Mouse (Mus musculus) lung, postnatal 0 days (tissue): ENCODE results near the gene Fhad1. TPM values are rescaled to one million over a fixed set of nuclear protein-coding genes. Genes with fewer than 3 reads are reported as not detected.
A peak's percentile ranks its signal among the peaks of the same experiment; 100 is the strongest.

ENCODE experiments used
- ATAC-seq: fragments of 200-750 bp; cut with Nextera tagmentation; 2 replicates; pipeline ENCODE4 v1.8.0; 2017; ENCODE audit warnings: moderate library complexity
- DNase-seq: peaks from one replicate; pipeline ENCODE4 v3.0.0-alpha.2; 2016; ENCODE audit warnings: low spot score
- H3K27ac ChIP-seq: fragments of 300-500 bp; sonication (generic); 2 replicates; pipeline ENCODE4 v1.5.1; 2014; ENCODE audit warnings: antibody characterized with exemption, mild to moderate bottlenecking, low read length, mixed read lengths
- H3K27me3 ChIP-seq: fragments of 300-500 bp; sonication (generic); replicated peaks from 2 replicates; pipeline ENCODE4 v1.6.1; 2014; ENCODE audit warnings: low read length, mixed read lengths; ENCODE audit not compliant: insufficient read depth
- H3K36me3 ChIP-seq: fragments of 300-500 bp; sonication (generic); 2 replicates; pipeline ENCODE4 v1.6.1; 2014; ENCODE audit warnings: low read length, mixed read lengths; ENCODE audit not compliant: insufficient read depth
- H3K4me1 ChIP-seq: fragments of 300-500 bp; sonication (generic); 2 replicates; pipeline ENCODE4 v1.6.1; 2014; ENCODE audit warnings: antibody characterized with exemption, low read depth, low read length, mixed read lengths; ENCODE audit not compliant: insufficient read depth
- H3K4me2 ChIP-seq: fragments of 300-500 bp; sonication (generic); replicated peaks from 2 replicates; pipeline ENCODE4 v1.6.1; 2014; ENCODE audit warnings: low read depth, mild to moderate bottlenecking, low read length, moderate library complexity, mixed read lengths
- H3K4me3 ChIP-seq: fragments of 300-500 bp; sonication (generic); 2 replicates; pipeline ENCODE4 v1.5.1; 2014; ENCODE audit warnings: low read depth, low read length
- H3K9ac ChIP-seq: fragments of 300-500 bp; sonication (generic); replicated peaks from 2 replicates; pipeline ENCODE4 v1.6.1; 2014; ENCODE audit warnings: low read depth, mild to moderate bottlenecking
- H3K9me3 ChIP-seq: fragments of 300-500 bp; sonication (generic); 2 replicates; pipeline ENCODE4 v1.6.1; 2016; ENCODE audit warnings: low read length, mixed read lengths
- CTCF ChIP-seq: IDR thresholded peaks from 2 replicates; pipeline ENCODE4 v1.5.1; 2016; ENCODE audit warnings: antibody characterized with exemption, mild to moderate bottlenecking
- EP300 ChIP-seq: IDR thresholded peaks from 2 replicates; pipeline ENCODE4 v1.6.1; 2016; ENCODE audit warnings: antibody characterized with exemption, mild to moderate bottlenecking, control low read depth
- WGBS: fragments of 180-500 bp; shearing (Covaris S2); extraction: QIAGEN DNeasy Blood & Tissue Kit; methylation state at CpG from one replicate; pipeline ENCODE4 v1.1.7; 2014; 5-methylcytosine and 5-hydroxymethylcytosine counted together
- polyA plus RNA-seq: library from polyadenylated mRNA; unstranded; fragments of >200 nt; fragmentation: Nextera tagmentation; extraction: Ambion mirVana; gene quantifications from 2 replicates; pipeline ENCODE4 v1.2.1, GENCODE M21; 2015

The Fhad1 gene
- polyA plus RNA-seq, 1 experiment from 2014 or later, result 6.5 TPM

DNA sequence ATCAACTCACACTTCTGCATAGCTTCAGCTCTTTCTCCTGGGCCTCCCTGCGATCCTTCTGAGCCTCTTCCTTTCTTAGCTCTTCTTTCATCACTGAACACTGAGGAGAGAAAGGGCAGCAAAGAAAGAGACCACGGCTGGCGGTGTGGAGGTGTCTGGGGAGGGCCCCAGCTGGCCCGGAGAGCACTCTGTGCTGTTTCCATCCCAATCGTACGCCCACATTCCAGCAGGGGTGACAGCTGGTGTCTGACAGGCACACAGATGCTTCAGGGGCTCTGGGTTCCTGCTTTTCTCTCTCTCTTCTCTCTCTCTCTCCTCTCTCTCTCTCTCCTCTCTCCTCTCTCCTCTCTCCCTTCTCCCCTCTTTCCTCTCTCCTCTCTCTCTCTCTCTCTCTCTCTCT, 50.3 kb downstream of the Fhad1 start:
- DNase-seq, result peak; percentile 72
- 21% methylated on average over 6 of the region's 6 CpGs for WGBS
- no peaks in the 10 kb centered on the region for H3K36me3 ChIP-seq
- no peaks in the 10 kb centered on the region for H3K4me1 ChIP-seq
- no peak overlapping the region for H3K27ac ChIP-seq
- TF ChIP-seq EP300, result no peak
- no peak for TF ChIP-seq CTCF
- H3K4me2 ChIP-seq, result no peak overlapping the region
- H3K4me3 ChIP-seq, result no peak overlapping the region
- no peaks in the 10 kb centered on the region for H3K27me3 ChIP-seq
- no peaks in the 10 kb centered on the region for H3K9me3 ChIP-seq
- peak; percentile 90 for ATAC-seq
- no peak overlapping the region for H3K9ac ChIP-seq

DNA sequence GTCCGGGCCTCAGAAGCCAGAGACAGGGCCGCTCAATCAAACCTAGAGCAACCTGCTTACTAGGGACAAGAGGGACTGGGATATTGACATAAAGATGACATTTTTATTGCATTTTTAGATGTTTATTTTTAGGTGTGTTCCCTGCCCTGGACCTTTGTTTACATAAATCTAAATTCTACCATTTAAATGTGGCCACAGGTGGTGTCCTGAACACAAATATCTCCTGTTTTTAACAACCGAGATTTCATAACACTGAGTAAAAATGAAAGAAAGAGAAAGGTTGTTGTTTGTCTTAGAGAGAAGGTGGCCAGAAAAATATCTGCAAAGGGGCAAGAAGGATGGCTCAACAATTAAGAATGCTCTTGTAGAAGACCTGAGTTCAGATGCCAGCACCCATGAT, 51.0 kb downstream of the Fhad1 start:
- no peak overlapping the region for H3K4me3 ChIP-seq
- no peaks in the 10 kb centered on the region for H3K36me3 ChIP-seq
- H3K9me3 ChIP-seq, result no peaks in the 10 kb centered on the region
- WGBS, result 72% methylated on average over 3 of the region's 3 CpGs
- H3K9ac ChIP-seq, result no peak overlapping the region
- no peaks in the 10 kb centered on the region for H3K27me3 ChIP-seq
- ATAC-seq (no peak), DNase-seq (no peak)
- no peak overlapping the region for H3K4me2 ChIP-seq
- H3K27ac ChIP-seq, result no peak overlapping the region
- no peak for TF ChIP-seq CTCF
- TF ChIP-seq EP300, result no peak
- no peaks in the 10 kb centered on the region for H3K4me1 ChIP-seq

DNA sequence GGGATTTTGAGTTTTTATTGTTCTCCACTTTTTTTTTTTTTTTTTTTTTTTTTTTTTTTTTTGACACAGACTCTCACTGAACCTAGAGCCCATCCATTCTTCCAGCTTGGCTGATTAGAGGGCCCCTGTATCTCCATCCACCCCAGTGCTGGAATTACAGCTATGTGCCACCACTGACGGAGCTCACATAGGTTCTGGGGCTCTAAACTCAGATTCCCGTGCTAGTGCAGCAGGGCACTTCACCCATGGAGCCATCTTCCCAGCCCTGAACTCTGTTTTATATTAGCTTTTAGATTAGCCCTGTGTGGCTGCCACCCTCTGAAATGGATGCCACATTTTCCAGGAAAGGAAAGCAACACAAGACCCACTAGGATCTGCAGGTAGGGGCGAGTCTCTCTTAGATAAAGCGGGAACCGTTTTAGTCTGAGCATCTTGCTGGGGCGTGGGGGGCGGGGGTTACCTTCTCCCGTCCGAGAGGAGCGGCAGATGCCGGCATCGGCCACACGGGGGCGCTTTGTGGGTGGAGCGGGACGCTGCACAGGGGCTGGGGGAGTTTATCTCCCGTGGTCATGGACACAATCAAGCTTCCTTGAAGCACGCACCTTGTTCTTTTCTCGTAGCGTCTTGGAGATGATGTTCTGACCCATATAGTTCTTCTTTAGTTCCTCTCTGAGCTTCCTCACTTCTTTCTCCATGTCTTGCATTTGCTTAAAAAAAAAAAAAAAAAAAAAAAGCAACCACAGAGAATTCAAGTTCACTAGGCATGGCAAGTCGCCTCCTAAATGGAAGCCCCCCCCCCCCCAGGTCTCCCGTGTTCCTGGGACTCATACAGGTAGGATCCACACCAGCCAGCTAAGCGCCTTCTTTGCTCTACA, 51.8 kb downstream of the Fhad1 start:
- H3K4me1 ChIP-seq, result no peaks in the 10 kb centered on the region
- DNase-seq, result peak; percentile 31
- no peak overlapping the region for H3K4me2 ChIP-seq

DNA sequence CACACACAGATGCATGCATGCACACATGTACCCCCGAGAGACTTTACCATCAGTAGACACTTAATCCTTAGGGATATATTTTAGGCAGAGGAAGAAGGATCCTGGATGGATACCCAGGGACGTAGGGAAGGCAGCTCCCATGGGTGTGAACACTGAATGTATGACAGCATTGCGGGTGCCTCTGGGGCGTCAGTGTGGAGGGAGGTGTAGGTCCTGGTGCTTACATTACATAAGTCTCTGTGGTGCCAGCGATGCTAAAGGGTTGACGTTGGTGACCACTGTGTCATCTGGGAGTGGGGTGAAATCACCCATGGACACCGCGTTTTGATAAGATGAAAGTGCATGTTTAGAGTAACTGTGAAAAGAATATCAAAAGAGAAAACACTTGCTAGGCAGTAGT, 54.8 kb downstream of the Fhad1 start:
- H3K4me2 ChIP-seq, result no peak overlapping the region
- no peaks in the 10 kb centered on the region for H3K27me3 ChIP-seq
- no peaks in the 10 kb centered on the region for H3K9me3 ChIP-seq
- WGBS, result 76% methylated on average over 8 of the region's 8 CpGs
- no peaks in the 10 kb centered on the region for H3K36me3 ChIP-seq
- ATAC-seq (no peak), DNase-seq (no peak)
- H3K27ac ChIP-seq, result no peak overlapping the region
- TF ChIP-seq CTCF, result no peak
- TF ChIP-seq EP300, result no peak
- H3K9ac ChIP-seq, result no peak overlapping the region
- no peaks in the 10 kb centered on the region for H3K4me1 ChIP-seq
- H3K4me3 ChIP-seq, result no peak overlapping the region

More for the DNA sequence above, 51.8 kb downstream of the Fhad1 start:
- Histone ChIP-seq H3K9me3 (no peaks in the 10 kb centered on the region), H3K9ac (no peak overlapping the region), H3K36me3 (no peaks in the 10 kb centered on the region), H3K4me3 (no peak overlapping the region), H3K27me3 (no peaks in the 10 kb centered on the region), H3K27ac (no peak overlapping the region)
- WGBS, result 13% methylated on average over 23 of the region's 23 CpGs
- no peak for ATAC-seq
- TF ChIP-seq CTCF (peak; percentile 76), EP300 (no peak)

DNA sequence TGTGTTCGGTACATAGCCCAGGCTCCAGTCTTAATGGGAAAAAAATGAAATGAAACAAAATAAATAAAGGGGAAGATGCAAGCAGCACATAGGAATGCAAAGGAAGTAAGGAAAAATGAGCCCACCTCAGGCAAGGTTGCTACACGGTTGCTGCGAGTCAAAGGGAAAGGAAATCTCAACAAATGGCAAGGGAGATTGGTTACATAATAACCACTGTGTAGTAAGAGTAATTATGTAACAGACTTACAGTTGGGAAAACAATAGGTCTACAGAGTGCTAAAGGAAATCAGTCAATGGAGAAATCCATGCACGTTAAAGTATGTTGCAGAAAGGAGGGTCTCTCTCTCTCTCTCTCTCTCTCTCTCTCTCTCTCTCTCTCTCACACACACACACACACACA, 55.3 kb downstream of the Fhad1 start:
- H3K4me1 ChIP-seq, result no peaks in the 10 kb centered on the region
- TF ChIP-seq EP300 (no peak), CTCF (no peak)
- H3K9me3 ChIP-seq, result no peaks in the 10 kb centered on the region
- H3K27ac ChIP-seq, result no peak overlapping the region
- DNase-seq, result peak; percentile 62
- H3K4me3 ChIP-seq, result no peak overlapping the region
- H3K9ac ChIP-seq, result no peak overlapping the region
- H3K4me2 ChIP-seq, result no peak overlapping the region
- no peak for ATAC-seq
- WGBS, result 30% methylated on average over 4 of the region's 4 CpGs
- H3K27me3 ChIP-seq, result no peaks in the 10 kb centered on the region
- H3K36me3 ChIP-seq, result no peaks in the 10 kb centered on the region

DNA sequence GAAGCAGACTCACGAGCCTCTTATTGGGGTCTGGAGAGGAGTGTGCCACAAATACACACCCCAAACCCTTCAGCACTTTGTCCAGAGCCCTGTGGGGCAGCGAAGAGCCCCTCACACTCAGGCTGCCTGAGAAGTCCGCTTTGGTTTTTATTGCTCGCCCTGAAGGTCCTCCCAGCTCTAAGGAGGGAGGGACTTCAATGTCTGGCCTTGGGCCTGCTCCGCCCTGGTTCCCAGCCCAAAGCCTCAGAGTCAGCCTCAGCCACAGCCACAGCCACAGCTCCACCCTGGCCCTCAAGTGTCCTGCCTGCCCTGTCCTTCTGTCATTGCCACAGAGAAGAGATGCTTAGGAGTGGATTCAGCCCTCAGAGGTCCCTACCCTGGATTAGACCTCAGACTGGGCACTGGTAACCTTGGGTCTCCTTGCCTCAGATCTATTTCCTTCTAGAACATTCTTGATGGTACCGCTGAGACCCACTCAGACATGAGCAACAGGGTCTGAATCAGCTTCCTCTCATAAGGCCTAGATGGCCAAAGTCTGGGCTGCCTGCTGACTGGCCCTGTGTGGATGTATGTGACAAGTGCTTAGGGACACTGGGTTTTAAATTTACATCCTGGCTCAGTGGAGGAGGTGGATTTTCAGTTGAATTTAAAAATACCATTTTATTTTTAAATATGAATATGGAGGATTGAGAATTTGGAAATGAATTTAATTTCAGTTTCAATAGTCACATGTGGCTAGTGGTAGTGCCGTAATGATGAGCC, 56.1 kb downstream of the Fhad1 start:
- H3K4me2 ChIP-seq, result peak overlapping the region; percentile 22; the same call in 1 of the 2 replicates
- no peaks in the 10 kb centered on the region; the same call in 1 of the 2 replicates for H3K4me1 ChIP-seq
- H3K9me3 ChIP-seq, result no peaks in the 10 kb centered on the region
- no peak overlapping the region for H3K9ac ChIP-seq
- ATAC-seq (peak; percentile 46), DNase-seq (peak; percentile 46)
- no peak overlapping the region for H3K4me3 ChIP-seq
- H3K27me3 ChIP-seq, result no peaks in the 10 kb centered on the region
- H3K36me3 ChIP-seq, result no peaks in the 10 kb centered on the region
- TF ChIP-seq EP300, result no peak
- no peak for TF ChIP-seq CTCF
- H3K27ac ChIP-seq, result no peak overlapping the region
- WGBS, result 50% methylated on average over 7 of the region's 7 CpGs
